Mouse (Mus musculus): ENCODE measurements at regions not wholly inside any gene's neighbourhood (a gene's known extent, or its start where the extent isn't known, plus 50 kb on each side); places are given as distances from the start of the nearest gene placed in this dataset.

DNA sequence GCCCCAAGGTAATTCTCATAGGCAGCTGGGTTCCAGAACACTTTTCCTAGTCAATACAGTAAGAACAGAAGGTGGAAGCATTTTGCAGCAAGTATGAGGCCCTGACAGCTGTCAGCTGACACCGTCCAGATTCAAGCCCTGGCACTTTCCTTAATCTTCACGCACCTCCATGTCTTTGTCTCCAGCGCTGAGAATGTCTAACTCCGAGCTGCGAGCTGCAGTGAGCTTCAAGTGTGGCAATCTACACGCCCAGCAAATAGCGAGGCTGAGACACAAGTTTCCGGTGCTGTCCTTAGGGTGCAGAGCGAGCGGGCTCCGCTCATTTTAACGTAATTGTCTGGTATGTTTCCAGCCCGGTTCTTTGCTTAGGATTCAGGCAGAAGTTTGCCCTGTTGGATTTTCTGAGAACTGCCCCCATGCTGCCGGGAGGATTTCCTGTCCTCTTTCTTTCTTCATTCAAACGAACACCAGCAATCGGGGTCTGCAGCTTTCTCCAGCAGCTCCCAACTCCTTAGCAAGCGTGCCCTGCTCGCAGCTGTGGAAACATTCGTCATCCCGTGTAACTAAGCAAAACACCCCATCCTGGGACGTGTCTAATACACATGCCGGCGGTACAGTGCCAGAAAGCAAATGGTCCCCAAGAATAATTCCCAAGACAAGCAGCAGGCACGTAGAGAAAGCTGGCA, 54.5 kb downstream of the Irx3 start:
- DNase-seq (ENCODE audit: low read depth, low spot score), result peak; percentile 57

DNA sequence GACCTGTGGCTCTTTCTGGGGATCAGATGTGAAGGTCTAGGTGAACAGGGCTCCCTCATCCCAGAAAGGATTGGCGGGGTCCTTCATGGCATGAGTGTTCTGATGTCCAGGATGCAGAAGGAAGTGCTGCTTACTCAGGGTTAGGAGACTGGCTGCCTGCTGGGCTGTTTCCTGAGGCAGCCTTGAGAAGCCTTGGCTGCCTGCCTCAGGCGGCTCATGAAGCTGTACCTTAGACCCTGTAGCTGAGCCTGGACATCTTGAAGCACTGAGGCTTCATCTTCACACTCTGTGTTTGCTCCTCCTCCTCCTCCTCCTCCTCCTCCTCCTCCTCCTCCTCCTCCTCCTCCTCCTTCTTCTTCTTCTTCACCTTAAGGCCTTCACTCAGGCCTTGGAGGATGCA, 77.2 kb downstream of the Irx3 start:
- no peak for DNase-seq (ENCODE audit: low read depth, low spot score)

All from mesoderm, embryonic 11.5 days (tissue).